Mouse (Mus musculus) C2C12 (cell line): ENCODE measurements around the gene Cfap43. TPM values are rescaled to one million over a fixed set of nuclear protein-coding genes. Genes with fewer than 3 reads are reported as not detected.

Source experiments
- H3K27me3 ChIP-seq: one replicate; pipeline ENCODE4 v1.6.1; 2011; ENCODE audit not compliant: control insufficient read depth, insufficient read depth, insufficient read length
- H3K36me3 ChIP-seq: one replicate; pipeline ENCODE4 v1.6.1; 2011; ENCODE audit not compliant: control insufficient read depth, insufficient read depth
- H3K4me3 ChIP-seq: one replicate; pipeline ENCODE4 v1.5.1; 2011; ENCODE audit warnings: mild to moderate bottlenecking, control low read depth; ENCODE audit not compliant: poor library complexity, insufficient read depth, severe bottlenecking
- H3K79me2 ChIP-seq: one replicate; pipeline ENCODE4 v1.6.1; 2011; ENCODE audit not compliant: control insufficient read depth, insufficient read depth
- H3K79me3 ChIP-seq: one replicate; pipeline ENCODE4 v1.6.1; 2011; ENCODE audit warnings: low read depth, control low read depth
- H3ac ChIP-seq: one replicate; pipeline ENCODE3; 2011; ENCODE audit warnings: low read depth; ENCODE audit not compliant: control insufficient read depth, insufficient read length
- CEBPB ChIP-seq: IDR thresholded peaks from one replicate; pipeline ENCODE4 v1.6.1; 2011; ENCODE audit warnings: low read depth, mild to moderate bottlenecking, control low read depth, moderate library complexity
- CTCF ChIP-seq: IDR thresholded peaks from one replicate; pipeline ENCODE4 v1.5.1; 2011; ENCODE audit not compliant: control insufficient read depth, insufficient read depth, insufficient read length
- FOSL1 ChIP-seq: IDR thresholded peaks from one replicate; pipeline ENCODE4 v1.8.0; 2011; ENCODE audit warnings: mild to moderate bottlenecking, low read length; ENCODE audit not compliant: poor library complexity, insufficient read depth, severe bottlenecking
- MAX ChIP-seq: IDR thresholded peaks from one replicate; pipeline ENCODE4 v1.6.1; 2011; ENCODE audit warnings: mild to moderate bottlenecking, control low read depth
- MYOD1 ChIP-seq: IDR thresholded peaks from one replicate; pipeline ENCODE4 v1.6.1; 2011; ENCODE audit warnings: low read depth; ENCODE audit not compliant: control insufficient read depth, insufficient read length
- MYOG ChIP-seq: IDR thresholded peaks from one replicate; pipeline ENCODE4 v1.6.1; 2011; ENCODE audit not compliant: control insufficient read depth, insufficient read length; ENCODE audit errors: extremely low read depth
- USF1 ChIP-seq: IDR thresholded peaks from one replicate; pipeline ENCODE4 v1.6.1; 2011; ENCODE audit warnings: low read depth, mild to moderate bottlenecking, control low read depth, moderate library complexity
- polyA plus RNA-seq: library from polyadenylated mRNA; unstranded; fragments of >200 nt; fragmentation: generic; extraction: Trizol; gene quantifications from one replicate; pipeline ENCODE4 v1.2.1, GENCODE M21; 2012; ENCODE audit warnings: missing spikeins

The Cfap43 gene
- polyA plus RNA-seq, 1 experiment = 0.07 TPM

DNA sequence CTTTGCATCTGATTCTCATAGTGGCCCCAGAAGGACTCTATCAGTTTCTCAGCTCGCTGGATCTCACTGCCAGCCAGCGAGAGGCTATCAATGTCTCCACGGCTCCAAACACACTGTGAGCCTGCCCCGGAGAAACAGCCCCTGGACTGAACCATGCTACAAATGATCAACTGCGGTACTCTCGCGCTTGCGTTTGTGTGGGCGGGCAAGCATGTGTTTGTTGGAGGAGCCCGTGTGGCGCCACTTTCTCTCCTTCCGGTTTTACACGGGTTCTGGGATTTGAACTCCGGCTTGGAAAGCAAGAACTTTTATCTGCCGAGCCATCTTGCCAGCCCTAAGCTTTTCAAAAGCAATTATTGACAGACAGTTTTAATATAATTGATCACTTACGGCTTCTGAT is 86.8 kb downstream of the Cfap43 start:
- Histone ChIP-seq H3K36me3 (no peaks in the 10 kb centered on the region), H3K27me3 (no peaks in the 10 kb centered on the region), H3ac (no peak overlapping the region), H3K79me2 (no peaks in the 10 kb centered on the region), H3K4me3 (no peak overlapping the region), H3K79me3 (no peaks in the 10 kb centered on the region)
- no peak for TF ChIP-seq CEBPB
- TF ChIP-seq MYOG = no peak
- no peak for TF ChIP-seq MAX
- TF ChIP-seq USF1 = no peak
- TF ChIP-seq CTCF = no peak
- no peak for TF ChIP-seq MYOD1
- no peak for TF ChIP-seq FOSL1

DNA sequence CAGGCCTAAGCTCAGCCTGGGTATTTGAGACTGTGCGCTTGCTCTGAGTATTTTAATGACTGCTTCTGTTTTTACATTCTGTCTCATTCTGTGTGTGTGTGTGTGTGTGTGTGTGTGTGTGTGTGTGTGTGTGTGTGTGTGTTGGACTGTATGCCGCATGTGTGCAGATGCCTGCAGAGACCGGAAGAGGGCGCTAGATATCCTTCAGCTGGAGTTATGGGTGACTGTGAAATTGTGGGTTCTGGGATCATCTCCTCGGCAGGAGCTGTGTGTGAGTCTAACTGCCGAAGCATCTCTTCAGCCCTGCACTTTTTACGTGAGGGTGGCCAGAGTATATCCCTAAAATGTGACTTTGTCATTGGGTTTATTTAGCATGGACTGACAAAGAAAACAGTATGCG is 88.0 kb downstream of the Cfap43 start:
- Histone ChIP-seq H3K4me3 (no peak overlapping the region), H3K79me3 (no peaks in the 10 kb centered on the region), H3K27me3 (no peaks in the 10 kb centered on the region), H3ac (no peak overlapping the region), H3K79me2 (no peaks in the 10 kb centered on the region), H3K36me3 (no peaks in the 10 kb centered on the region)
- TF ChIP-seq MYOG = no peak
- no peak for TF ChIP-seq USF1
- TF ChIP-seq CEBPB = no peak

DNA sequence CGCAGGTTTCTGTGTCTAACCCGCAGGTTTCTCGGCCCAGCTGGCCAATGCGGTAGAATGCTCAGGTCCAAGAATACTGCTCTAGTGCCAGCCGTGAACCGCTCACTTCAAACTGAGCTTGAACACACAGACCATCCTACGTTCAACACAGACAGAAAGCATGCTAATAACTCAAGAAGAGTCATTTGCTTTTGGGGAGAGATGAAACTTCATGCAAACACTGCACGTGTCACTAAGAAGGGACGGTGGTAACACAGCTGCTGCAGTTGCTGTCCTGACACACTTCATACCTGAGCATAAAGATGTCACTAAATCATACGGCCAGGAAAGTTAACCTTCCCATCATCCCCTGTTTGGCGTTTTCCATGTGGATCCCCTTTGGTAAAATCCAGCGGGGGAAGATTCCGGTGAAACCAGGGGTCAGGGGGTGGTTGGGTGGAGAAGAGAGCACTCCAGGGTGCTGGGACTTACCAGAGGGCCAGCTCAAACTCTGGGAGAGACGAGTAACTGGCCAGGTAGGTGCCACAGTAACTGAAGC is 89.1 kb downstream of the Cfap43 start:
- Histone ChIP-seq H3K4me3 (no peak overlapping the region), H3K27me3 (no peaks in the 10 kb centered on the region), H3ac (no peak overlapping the region), H3K36me3 (no peaks in the 10 kb centered on the region), H3K79me3 (no peaks in the 10 kb centered on the region), H3K79me2 (no peaks in the 10 kb centered on the region)
- TF ChIP-seq MAX (no peak), FOSL1 (no peak), CTCF (no peak), USF1 (no peak), CEBPB (no peak), MYOD1 (no peak), MYOG (no peak)

DNA sequence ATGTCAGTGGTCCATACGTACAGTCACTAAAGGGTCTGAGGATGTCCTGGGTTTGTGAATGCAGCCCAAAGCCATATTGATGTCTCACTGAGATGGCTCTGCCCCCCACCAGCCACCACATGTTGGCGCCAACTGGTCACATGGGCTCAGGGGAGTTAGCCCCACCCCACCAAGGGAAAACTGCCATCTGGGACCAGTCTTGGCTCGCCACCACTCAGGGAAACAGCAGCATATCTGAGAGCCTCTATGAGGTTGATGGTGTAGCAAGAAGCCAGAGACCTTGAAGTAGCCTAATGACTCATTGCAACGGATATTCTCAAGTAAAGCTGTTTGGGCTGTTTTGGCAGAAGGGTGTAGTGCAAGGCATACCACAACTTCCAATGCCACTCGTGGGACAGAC is 95.1 kb downstream of the Cfap43 start:
- H3K79me3 ChIP-seq = no peaks in the 10 kb centered on the region
- no peaks in the 10 kb centered on the region for H3K27me3 ChIP-seq
- TF ChIP-seq USF1 (peak; percentile 67), FOSL1 (no peak)
- H3K4me3 ChIP-seq = no peak overlapping the region
- H3K79me2 ChIP-seq = no peaks in the 10 kb centered on the region
- no peak overlapping the region for H3ac ChIP-seq
- H3K36me3 ChIP-seq = no peaks in the 10 kb centered on the region

DNA sequence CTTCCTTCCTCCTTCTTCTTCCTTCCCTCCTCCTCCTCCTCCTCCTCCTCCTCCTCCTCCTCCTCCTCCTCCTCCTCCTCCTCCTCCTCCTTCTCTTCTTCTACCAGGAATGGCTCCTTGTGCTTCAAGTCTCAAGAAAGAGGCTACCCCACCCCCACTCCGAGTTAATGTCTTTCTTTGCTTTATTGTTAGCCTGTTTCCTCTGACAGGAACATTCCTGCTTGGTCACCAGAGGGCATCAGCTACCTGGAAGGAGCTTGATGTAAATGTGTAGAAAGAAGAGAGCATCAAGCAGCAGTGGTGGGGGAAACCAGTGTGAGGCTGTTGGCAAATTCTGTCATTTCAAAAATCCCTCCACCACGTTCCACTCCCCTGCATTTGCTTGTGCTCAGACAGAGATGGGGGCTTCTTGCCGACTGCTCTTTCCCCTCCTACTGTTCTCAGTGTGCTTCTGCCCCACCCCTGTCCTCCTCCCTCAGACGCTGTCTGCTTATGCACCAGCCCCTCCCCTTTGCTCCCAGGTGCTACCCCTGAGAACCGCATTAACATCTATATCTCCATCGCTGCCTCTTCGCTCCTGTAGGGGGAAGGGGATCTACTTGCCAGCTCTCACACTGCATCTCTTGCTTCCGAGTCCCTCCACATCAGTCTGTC is 96.8 kb downstream of the Cfap43 start:
- no peaks in the 10 kb centered on the region for H3K36me3 ChIP-seq
- H3K79me2 ChIP-seq = no peaks in the 10 kb centered on the region
- TF ChIP-seq FOSL1 (no peak), MYOG (no peak), USF1 (no peak), MYOD1 (no peak), MAX (no peak), CTCF (no peak), CEBPB (no peak)
- no peak overlapping the region for H3K4me3 ChIP-seq
- no peak overlapping the region for H3ac ChIP-seq
- no peaks in the 10 kb centered on the region for H3K79me3 ChIP-seq
- H3K27me3 ChIP-seq = no peaks in the 10 kb centered on the region

DNA sequence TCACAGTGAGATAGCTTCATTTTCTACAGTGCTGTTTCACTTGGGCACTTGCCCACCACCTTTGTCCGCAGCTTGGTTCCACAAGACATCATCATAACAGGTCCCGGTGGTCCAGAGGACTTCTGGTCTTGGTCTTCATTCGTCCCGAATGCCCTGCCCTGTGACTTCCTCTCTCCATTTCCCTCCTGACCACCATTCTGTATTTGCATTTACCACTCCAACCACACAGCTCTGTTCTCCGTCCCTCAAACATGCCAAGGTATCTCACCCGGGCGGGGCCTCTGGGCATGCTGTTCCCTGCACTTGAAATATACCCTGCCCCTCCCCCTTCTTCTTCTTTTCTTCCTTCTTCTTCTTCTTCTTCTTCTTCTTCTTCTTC is 97.6 kb downstream of the Cfap43 start:
- Histone ChIP-seq H3K27me3 (no peaks in the 10 kb centered on the region), H3K4me3 (no peak overlapping the region), H3K79me2 (no peaks in the 10 kb centered on the region), H3ac (no peak overlapping the region), H3K36me3 (no peaks in the 10 kb centered on the region), H3K79me3 (no peaks in the 10 kb centered on the region)
- TF ChIP-seq USF1 (no peak), FOSL1 (no peak), MAX (no peak), MYOG (no peak), CEBPB (no peak), CTCF (no peak), MYOD1 (no peak)
